Mouse (Mus musculus) heart, postnatal 36 days (tissue): ENCODE results near the gene Shroom4. TPM values are rescaled to one million over a fixed set of nuclear protein-coding genes. Genes with fewer than 3 reads are reported as not detected.
A peak's percentile ranks its signal among the peaks of the same experiment; 100 is the strongest.

Experiments used
- DNase-seq, 2 experiments: peaks; one replicate each; pipeline ENCODE4 v3.0.0; 2021 to 2022
- intact Hi-C: fragments of 180-260 bp; cut with DNase I; formaldehyde crosslinking; loops from one replicate; pipeline ENCODE4 v1.15.1; 2025
- total RNA-seq, 2 experiments: library from RNA; stranded (reverse); gene quantifications; 2 replicates each; pipeline ENCODE4 v1.2.3; 2021

Gene Shroom4
- total RNA-seq, 2 experiments from 2014 or later = 14.1 to 18.1 TPM

DNA sequence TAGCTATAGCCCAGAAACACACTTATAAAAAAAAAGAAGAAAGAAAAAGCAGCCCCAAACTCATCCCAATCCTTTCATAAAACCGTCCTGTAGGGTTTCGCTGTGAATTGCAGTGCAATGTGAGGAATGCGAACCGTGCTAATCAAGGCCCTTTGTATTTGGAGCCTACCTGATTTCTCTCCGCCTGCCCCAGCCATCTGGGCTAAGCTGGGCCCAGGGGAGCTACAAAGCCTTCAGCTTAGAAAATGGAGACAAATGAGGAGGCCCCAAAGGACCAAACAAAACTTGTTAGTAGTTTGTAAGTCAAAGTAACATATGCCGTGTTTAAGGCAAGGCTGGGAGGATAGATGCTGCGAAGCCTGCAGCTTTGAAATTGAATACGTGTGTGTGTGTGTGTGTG, 84.2 kb downstream of the Shroom4 start:
- intact Hi-C loops = loop anchor here (2.0 to 5.0 kb wide), 2 partner anchors 39 to 168 kb away; no protein-coding TSS in a partner anchor
- DNase-seq = no peak

DNA sequence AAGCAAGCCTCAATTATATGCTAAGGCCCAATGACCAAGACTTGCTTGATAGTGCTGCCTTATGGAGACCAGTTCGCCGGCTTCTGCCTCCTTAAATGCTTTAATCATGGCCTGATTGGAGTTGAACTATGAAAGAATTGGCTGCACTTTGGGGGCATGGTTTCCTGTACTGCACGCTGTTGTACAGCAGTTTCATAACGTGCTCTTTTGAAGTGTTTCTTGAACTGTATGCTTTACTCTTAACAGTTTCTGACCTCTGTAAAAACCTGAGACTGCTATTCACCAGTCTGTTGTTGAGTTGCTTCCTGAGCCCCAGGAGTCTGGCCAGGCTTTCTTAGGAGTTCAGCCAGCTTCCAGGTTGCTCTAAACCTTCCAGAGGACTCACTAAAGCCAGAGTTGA, 90.8 kb downstream of the Shroom4 start:
- no peak for DNase-seq
- intact Hi-C loops = no loop called here

DNA sequence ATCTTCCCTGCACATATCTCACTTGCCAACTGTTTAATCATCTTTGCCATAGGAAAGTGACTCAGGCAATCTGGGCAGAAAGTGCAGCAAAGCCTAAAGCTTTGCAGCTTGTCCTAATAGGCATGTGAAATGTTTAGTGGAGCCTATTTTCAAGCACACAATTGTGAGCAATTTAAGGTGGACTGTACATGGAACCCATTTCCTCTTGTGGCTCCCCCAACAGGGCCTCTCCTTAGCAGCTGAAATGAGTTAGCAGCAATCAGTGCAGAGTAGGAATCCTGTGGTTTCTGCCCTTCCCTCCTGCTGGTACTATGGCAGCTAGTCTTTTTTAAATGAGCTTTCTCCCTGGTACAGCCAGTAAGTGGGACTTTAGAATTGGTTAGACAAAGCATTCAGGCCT, 95.8 kb downstream of the Shroom4 start:
- intact Hi-C loops = no loop called here
- DNase-seq = no peak

DNA sequence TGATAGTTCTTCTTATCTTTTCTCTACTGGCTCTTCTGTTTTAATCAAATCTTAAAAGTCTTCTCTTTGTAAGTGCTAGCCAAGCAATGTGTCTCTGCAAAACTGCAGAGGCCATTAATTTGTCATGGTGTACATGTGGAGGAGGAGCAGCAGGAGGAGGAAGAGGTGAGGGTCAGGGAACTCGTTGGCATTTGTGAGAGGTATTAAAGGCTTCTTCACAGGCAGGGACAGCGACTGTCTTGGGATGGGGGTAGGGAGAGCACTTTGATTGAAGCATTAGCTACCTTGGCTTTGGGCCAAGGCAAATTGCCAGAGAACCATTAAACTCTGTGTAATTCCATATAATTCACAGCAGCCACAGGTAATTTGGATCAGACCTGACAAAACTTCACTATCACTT, 96.7 kb downstream of the Shroom4 start:
- intact Hi-C loops = no loop called here
- no peak for DNase-seq

DNA sequence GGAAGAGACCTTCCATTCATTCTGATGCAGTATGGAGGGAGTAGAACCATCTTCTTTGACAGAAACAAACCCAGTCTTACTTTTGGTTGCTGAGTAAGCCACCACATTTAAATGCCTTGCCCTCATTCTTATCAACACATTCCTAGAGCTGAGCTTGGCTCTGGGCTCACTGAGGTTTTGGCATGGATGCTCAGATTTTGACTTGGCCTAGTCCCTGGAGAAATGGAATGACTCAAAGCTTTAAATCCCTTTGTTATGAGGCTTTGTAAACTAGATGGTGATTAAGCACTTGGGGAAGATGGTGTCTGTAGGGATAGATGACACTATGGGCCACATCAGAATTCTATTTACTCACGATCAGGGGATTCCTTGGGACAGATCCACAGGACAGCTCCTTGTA, 102.2 kb downstream of the Shroom4 start:
- intact Hi-C loops = no loop called here
- no peak for DNase-seq

DNA sequence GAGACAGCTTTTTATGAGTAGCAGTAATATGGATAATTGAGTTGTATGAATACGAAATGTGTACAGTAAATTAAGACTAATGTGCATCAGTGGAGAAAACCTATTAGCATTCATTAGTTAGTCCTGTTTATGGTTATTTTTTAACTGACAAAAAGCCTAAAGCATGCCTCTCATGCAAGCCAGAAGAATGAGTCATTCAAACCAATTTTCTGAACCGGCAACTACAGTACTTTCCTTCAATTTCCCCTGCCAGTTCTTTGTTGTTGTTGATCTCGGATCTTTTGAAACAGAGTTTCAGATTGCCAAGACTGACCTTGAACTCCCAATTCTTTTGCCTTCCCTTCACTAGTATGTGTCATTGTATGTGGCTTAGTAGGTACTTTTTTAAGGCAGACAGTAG, 117.6 kb downstream of the Shroom4 start:
- intact Hi-C loops = no loop called here
- no peak for DNase-seq

DNA sequence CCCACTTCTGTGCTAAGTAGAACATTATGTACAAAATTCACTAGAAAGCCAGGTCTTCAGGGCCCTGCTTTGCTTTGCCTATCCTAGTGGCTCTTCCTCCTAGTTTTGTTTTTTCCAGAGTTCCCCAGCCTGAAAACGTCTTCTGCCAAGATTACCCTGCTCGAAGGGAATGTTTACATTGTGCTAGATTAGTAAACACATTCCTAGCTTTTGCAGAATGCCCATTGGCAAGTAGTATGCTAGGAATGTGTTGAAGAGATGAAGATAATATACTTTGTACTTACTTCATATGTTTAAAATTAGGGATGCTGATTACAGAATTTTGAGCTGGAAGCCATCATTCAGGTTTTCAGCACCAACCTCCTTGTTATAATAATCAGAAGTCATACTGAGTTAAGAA, 118.8 kb downstream of the Shroom4 start:
- DNase-seq = no peak
- intact Hi-C loops = no loop called here

DNA sequence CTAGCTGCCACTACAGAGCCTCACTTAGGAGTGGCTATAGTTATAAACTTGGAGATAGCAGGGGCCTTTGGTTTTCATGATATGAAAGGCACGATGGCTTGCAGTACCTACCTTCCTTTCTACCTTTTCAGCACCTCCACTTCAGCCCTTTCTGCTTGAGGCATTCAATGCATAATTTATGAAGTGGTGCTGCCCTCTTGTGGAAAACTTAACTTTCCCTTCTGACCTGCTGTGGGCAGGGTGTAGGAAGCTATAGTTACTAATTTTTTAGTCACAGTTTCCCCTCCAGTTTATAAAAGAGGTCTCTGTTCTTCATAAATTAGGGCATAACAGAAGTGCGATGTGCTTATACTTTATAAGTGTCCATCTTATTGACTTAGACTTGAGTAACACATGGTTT, 123.3 kb downstream of the Shroom4 start:
- peak in 1 of 2 experiments; percentile 6 for DNase-seq
- intact Hi-C loops = loop anchor here (1.0 to 2.0 kb wide), 3 partner anchors 40 to 262 kb away; no protein-coding TSS in a partner anchor

DNA sequence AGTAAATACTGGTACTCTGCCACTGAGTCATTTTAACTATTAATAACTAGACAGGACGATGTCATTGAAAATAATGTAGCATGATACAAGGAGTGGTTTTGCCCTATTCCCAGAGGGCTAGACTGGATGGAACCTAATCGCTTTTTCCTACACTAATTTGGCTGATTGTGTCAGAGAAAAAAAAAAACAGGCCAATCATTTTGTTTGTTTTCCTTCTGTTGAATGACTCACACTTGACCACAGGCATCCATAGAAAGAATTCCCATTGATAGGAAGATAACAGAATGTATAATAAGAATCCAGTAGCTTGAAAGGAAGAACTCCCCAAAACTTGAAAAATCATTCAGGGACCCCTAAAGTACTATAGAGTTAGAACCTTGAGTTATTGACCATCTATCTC, 137.0 kb downstream of the Shroom4 start:
- intact Hi-C loops = no loop called here
- no peak for DNase-seq

DNA sequence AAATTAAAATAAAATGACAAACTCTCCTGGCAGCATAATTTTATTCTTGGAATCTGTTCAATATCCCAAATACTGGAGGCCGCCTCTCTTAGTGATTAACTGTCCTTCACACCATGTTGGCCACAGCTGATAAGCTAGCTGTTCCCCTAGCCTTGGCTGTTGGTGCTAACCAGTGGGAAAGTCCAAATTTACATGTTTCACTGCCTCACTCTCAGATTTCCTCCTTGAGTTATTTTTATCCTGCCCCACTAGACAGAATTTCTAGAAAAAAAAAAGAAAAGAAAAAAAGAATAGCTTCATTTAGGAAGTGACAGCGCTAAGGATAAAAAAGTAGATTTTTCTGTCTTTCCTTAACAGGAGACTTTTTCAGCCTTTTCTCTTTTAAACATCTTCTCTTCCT, 138.0 kb downstream of the Shroom4 start:
- intact Hi-C loops = loop anchor here (1.0 kb wide), 1 partner anchor 39 kb away; no protein-coding TSS in a partner anchor
- peak in 1 of 2 experiments; percentile 2 for DNase-seq

DNA sequence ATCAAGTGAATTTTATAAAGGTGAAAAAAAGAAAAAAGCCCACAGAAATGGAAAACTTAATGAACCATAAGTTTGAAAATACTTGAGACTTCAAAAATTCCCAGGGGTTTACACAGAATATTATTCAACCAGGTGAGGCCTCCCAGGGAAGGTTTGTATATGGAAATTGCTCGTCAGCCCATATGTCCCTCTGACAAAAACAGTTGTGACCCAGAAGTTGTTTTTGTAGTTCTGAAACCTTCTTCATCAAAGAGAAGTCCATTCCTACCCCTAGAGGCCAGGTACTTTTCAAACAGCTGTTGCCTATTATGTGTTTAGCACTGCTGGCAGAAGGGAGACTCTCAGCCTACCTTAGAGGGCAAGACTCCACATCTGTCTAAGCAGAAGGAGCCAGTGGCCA, 165.4 kb downstream of the Shroom4 start:
- no peak for DNase-seq
- intact Hi-C loops = no loop called here

DNA sequence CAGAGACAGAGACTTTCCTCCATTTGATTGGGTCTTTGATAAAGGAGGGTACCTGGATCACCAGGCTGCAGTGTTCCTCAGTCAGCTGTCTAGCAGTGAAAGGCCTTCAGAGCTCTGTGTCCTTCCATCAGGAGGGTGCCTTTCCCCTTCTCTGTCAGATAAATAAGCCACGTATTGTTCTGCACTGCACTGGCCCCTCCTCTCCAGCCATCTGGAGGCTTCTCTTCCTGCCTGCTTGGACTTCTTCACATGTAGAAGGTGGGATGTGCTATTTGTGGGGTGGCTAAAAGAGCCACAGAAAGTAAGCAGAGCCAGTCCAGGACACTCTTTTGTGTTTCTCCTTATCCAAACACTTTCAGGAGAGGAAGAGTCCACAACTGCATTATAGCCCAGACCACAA, 174.9 kb downstream of the Shroom4 start:
- intact Hi-C loops = no loop called here
- DNase-seq = no peak

DNA sequence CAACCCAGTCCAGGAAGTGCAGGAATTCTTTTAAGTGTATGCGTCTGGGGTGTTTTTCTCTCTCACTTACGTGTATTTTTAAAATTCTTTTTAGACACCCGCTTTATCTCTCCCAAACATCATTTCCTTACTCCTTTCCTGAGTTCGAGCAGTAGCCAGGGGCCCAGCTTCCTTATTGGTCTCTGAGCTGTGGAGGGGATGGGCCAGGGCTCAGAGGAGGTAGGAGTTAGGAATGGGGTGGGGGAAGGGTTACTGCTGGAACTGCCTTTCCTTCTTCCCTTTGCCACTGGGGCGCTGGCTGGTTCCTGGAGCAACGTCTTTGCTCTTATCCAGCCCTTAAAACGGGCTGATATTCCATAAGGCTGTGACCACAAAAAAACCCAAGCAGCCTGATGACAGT, 177.3 kb downstream of the Shroom4 start:
- DNase-seq = peak; percentile 21 to 38
- intact Hi-C loops = no loop called here

DNA sequence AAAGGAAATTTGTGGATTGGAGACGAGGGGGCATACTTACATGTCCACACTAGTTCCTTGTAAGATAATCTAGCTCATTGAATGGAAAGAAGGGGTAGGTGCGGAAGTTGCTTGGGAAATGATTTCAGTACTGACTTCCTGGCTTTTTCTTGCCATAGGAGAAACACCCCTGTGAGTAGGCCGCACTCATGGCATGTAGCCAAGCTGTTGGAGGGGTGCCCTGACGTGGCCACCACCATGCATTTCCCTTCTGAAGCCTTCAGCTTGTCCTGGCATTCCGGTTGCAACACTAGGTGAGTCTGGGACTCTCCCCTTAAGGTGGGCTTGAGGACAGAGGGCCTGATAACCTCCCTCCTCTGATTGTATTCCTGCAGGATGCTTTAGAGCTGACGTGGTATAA, 181.0 kb downstream of the Shroom4 start:
- peak; percentile 17 to 26 for DNase-seq
- intact Hi-C loops = no loop called here

DNA sequence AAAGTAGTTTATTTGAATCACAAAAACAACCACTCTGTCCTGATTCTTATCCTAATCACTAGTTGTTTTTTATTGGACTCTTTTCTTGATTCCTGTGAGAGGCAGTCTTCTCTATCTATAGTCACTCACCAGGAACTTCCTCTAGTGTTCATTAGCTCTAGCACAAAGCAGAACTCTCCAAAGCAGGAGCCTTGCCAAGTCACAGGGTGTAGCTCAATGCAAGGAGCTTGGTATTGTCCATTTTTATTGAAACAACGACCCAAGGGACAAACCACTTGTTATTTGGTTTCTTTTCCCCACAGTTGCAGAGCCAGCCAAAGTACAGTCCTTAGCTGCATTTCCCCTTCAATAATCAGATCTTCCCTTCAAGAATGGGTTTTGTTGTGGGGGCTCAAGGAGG, 181.5 kb downstream of the Shroom4 start:
- DNase-seq = peak in 1 of 2 experiments; percentile 14

DNA sequence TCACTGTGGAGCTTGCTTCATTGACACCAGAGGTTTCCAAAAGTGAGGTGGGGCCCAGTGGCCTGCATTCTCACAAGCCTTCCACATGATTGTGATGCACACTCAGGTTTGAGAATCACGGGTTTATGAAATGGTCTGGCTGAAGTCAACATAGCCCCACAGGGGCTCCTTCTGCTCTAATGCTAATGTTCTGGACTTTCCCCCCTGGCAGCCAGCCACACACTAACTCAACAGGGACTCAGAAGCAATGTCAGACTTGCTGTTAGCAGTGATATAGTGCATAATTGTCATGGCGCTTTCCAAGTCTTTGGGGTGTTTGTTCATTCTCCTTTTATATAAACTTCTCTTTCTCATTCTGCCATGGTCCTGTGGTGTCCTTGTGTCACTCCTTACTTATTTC, 183.0 kb downstream of the Shroom4 start:
- intact Hi-C loops = no loop called here
- no peak for DNase-seq

More for the DNA sequence above, 181.5 kb downstream of the Shroom4 start:
- intact Hi-C loops = no loop called here

DNA sequence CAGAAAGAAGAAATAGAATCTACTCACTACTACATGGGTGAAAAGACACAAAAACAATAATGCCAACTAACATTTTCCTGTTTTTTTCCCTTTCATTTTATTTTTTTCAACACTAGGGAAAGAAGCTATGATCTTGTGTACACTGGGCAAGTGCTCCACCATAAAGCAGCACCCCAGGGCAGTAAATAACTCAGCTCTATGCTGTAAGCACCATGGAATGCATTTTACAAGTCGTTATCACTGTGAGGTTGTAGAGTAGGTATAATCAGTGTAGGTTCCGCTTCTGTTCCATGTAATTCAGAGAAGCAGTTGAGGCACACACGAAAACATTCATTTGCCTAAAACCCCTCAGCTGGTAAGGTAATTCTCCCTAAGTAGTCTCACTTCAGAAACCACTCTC, 194.5 kb downstream of the Shroom4 start:
- DNase-seq = no peak
- intact Hi-C loops = no loop called here

DNA sequence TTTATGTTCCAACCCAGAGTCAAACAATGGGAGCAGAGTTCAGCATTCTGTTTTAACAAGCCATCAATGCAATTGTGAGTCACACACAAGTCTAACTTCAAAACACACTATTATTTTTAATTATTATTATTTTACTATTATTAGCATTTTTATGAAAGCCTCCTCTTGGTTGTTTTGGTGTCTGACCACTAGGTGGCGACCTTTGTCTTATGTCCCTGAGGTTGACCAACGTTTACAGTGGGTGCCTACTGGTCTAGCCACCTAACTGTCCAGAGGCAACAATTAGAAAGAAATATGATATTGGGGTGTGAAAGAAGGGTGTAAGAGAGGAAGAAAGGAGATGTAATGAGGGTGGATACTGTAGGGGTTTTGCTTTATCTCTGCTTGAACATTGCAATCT, 254.4 kb downstream of the Shroom4 start:
- intact Hi-C loops = loop anchor here (5.0 to 10.0 kb wide), 4 partner anchors 172 to 498 kb away; no protein-coding TSS in a partner anchor
- peak; percentile 15 to 20 for DNase-seq

DNA sequence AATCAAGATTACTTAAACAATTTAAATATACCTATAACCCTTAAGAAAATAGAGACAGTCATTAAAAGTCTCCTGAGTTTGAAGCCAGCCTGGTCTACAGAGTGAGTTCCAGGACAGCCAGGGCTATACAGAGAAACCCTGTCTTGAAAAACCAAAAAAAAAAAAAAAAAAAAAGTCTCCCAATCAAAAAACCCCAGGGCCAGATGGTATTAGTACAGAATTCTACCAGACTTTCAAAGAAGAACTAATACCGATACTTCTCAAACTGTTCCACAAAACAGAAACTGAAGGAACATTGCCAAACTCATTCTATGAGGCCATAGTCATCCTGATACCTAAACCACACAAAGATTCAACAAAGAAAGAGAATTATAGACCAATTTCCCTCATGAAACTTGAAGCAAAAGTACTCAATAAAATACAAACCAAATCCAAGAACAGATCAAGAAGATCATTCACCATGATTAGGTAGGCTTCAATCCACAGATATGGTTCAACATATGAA, 259.2 kb downstream of the Shroom4 start:
- intact Hi-C loops = loop anchor here (10.0 kb wide), 2 partner anchors 236 to 394 kb away; no protein-coding TSS in a partner anchor
- DNase-seq = no peak
